Mouse (Mus musculus): ENCODE measurements around the gene P2ry12.

Gene P2ry12

GRCm38 (mm10) chr3:59228730-59229551 lies 33.7 kb downstream of the P2ry12 start:
- DNase-seq = peak; percentile 46

GRCm38 (mm10) chr3:59227696-59228095 lies 35.0 kb downstream of the P2ry12 start:
- no peak for DNase-seq

- no peak for DNase-seq
These were observed 37.3 kb downstream of the P2ry12 start for GRCm38 (mm10) chr3:59225411-59225810.

- DNase-seq = no peak
These were observed 40.4 kb downstream of the P2ry12 start for GRCm38 (mm10) chr3:59222303-59222702.

DNA sequence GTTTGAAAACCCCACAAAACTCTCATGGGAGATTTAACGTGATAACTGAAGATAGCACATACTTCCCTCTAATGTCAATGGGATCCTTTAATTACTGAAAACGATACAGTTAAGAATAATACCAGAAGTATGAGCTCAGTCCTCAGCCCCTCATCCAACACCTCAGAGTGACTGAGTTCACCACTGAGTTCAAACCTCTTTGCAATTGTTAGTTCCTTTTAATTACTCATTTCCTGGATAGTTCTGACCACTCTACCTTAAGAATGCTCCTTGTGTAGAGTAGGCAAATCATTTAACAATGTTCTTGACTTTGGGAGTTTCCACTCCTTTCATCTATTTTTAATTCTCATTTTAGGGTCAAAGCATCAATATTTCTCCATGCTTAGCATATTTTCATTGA lies 43.3 kb downstream of the P2ry12 start:
- no peak for DNase-seq

GRCm38 (mm10) chr3:59217211-59217610 lies 45.5 kb downstream of the P2ry12 start:
- no peak for DNase-seq

- DNase-seq = no peak
These were observed 50.3 kb downstream of the P2ry12 start for GRCm38 (mm10) chr3:59212404-59212803.

DNA sequence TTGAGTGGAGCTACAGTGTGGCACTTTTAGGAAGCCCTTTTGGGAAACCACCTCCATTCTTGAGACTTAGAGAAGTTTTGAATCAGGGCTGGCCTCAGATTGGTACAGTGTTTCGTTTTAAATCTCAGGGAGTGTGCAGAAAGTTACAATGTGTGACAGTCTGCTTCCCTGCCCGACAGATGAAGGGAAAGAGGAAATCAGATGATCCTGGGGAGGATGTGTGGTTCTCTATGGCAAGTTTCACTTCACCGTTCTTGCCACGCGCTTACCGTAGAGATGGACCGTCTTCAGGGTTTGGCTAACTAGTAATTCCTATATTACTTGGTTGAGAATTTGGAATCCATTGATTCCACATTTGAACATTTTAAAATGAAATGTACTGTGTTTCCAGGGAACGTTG lies 50.9 kb downstream of the P2ry12 start:
- no peak for DNase-seq

DNA sequence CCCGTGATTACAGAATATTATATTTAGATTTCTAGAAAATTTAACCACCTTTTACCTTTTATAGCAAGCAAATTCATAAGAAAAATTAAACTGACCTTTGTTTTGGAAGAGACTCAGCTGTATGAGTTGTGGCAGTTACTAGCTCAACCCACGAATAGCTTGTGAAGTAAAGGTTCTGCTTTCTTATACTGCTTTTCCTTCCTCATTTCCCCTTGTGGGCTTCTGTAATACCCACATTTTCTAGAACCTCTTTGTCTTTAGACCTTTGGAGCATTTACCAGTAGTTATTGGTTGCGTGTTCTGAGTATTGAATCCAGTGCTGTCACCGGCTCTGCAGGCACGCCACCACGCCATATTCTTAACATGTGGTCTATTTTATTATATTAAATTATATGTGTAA lies 51.9 kb downstream of the P2ry12 start, which contains the start of gene P2ry13:
Gene P2ry13 (minus strand): TSS at position 156 of the 400 bp plus-strand sequence.
- DNase-seq = no peak

DNA sequence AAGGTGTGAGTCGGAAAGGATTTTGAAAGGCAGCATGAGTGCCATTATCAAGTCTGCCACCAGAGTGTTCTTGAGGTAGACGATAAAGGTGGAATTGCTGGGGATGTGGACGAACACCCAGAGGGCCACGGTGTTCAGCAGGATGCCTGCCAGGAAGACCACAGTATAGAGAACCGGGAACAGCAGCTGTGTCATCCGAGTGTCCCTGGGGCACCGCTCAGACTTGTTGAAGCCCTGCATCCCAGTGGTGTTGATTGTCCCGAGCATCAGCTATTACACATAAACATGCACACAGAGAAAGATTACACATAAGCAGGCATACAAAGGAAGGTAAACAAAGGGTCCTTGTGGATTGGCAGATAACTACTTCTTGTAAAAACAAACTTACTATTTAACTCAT lies 52.6 kb downstream of the P2ry12 start:
- no peak for DNase-seq

GRCm38 (mm10) chr3:59208650-59209548 lies 53.8 kb downstream of the P2ry12 start:
- no peak for DNase-seq

DNA sequence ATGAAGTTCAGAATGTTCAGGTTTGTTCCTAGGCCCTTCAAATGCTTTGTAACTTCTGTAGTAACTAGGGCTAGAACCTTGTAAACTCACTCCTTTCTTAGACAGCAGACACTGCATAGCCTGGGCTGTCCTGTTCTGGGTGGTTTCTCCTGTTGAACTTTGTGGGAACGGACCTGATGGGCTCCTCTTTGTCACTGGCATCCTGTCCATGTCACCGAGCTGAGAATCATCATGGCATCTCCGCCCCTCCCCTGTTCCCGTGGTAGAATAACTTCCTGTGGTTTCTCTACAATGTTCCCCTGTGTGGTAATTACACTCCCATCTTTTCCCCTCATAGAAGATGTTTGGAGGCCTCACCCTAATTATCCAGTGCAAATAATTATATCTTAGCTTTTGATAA lies 56.7 kb downstream of the P2ry12 start:
- DNase-seq = no peak

DNA sequence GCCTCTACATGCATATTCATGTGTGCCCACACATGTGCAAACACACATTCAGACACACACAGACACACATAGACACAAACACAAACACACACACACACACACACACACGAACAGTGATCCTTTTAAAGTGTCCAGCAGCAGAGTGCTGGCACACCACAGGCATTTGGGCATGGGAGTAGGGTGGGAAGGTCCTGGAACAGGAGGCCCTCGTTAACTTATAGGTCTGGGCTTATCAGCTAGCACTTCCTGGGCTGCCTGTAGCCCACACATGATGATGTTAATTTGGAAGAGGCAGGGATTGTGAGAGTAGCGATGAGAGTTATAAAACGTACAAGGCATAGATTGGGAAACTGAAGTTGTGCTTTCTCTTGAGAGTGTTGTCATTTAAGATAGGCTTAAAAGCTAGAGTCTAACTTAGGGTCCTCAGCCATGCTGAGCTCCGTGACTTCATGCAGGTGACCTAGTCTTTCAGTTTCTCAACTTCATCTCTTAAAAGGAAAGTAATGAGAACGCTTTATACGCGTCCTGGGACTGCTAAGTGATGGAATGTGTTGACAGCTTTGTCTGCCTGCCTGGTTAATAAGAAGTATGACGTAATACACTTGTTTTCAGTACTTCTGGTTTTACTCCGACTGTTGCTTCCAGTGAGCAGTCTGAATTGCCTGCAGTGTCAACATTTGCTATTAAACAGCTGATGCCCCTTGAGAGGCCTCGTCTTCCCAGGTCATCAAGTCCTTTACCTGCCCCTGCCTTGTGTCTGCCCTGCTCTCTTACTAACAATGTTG lies 57.8 kb downstream of the P2ry12 start:
- no peak for DNase-seq

DNA sequence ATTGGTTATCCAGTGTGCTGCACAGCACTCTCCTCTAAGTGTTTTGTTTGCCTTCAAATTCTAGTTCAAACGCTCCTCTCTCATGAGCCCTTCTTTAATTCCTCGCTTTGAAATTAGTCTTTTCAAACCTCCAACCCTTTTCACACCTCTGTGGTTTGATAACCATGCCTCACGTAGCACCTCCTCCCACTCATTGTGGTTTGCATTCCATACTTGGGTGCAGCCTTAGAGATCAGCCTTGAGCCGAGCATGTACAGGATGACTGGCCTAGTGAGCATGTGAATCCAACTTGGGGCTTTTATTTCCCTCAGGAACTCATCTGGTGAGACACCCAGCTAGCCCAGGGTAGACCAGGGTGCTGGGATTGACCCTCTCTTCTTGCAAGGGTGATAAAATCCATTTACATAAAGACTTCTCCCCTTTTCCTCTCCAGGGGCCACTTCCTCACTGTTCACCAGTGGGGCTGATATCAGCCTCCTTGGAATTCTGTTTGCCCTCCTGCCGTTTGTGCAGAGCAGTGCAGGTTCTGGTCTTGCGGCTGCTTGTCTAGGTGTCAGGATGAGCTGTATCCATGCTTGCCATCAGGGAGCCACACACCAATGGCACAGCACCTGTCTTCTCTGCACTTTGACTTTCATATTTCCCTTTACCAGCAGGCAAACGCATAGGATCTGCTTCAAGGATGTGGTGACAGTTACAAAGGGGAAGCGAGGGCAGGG lies 58.7 kb downstream of the P2ry12 start:
- DNase-seq = no peak

GRCm38 (mm10) chr3:59197329-59197948 lies 65.2 kb downstream of the P2ry12 start:
- DNase-seq = no peak

- DNase-seq = no peak
These were observed 67.7 kb downstream of the P2ry12 start, which contains the start of gene Gpr87 for GRCm38 (mm10) chr3:59194938-59195337. TSS of gene Gpr87 (minus strand) at chr3:59195104.

- no peak for DNase-seq
These were observed 68.6 kb downstream of the P2ry12 start for GRCm38 (mm10) chr3:59194099-59194498.

GRCm38 (mm10) chr3:59191674-59192073 lies 71.0 kb downstream of the P2ry12 start:
- no peak for DNase-seq

DNA sequence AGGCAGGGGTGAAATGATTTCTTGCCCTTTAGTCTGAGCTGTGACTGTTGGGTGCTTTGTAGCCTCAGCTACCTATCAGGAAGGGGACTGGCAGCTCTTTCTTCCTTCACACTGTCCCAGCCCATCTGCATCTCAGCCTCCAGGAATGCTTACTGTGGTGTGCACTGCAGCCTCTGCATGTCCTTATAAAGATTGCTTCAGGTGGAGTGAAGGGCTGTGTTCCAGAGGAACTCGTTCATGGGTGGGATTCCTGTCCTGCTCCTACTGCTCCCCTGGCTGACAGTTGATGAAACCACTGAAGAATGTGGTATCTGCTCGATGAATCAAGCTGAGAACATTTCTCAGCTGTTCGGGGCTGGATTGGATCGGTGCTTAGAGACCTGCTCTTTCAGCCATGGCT lies 75.3 kb downstream of the P2ry12 start:
- DNase-seq = no peak

GRCm38 (mm10) chr3:59185662-59186061 lies 77.0 kb downstream of the P2ry12 start:
- DNase-seq = no peak

- no peak for DNase-seq
These were observed 80.5 kb downstream of the P2ry12 start for GRCm38 (mm10) chr3:59182129-59182528.

DNA sequence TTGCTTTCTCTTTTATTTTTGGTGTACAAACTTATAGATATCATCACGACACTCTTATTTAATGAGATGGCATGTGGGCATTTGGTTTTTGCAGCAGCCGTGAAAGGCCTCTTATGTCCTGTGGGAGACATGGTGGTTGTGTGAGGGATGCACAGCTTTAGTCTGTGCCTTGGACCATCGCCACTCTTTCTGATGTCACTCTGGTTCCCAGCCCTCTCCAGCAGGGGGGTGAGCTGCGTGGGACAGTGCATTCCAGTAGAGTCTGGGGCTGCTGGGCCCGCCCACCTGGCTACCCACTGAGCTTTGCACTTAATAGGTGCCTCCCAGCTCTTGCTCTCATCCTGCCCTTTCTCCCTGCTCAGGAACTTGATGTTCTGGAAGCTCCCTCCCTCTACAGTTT lies 81.5 kb downstream of the P2ry12 start:
- no peak for DNase-seq
